Mouse (Mus musculus): ENCODE results near the gene Stac3. TPM values are rescaled to one million over a fixed set of nuclear protein-coding genes. Genes with fewer than 3 reads are reported as not detected.

Stac3 gene
- total RNA-seq (2018; cell fraction: chromatin; rRNA removed), result 10 to 100 TPM in 19 of 26 experiments, 1 to 10 TPM in 7; 2.8 to 52.1 (median 14.7) TPM
- 1 to 10 TPM in 2 of 26 experiments, under 1 TPM in 20, not detected in 4; 0.05 to 1.7 (median 0.33) TPM for total RNA-seq (2018; cell fraction: cytosol; rRNA removed)
- 10 to 100 TPM in 5 of 26 experiments, 1 to 10 TPM in 20, under 1 TPM in 1; 0.72 to 21.7 (median 7.4) TPM for total RNA-seq (2018; cell fraction: nucleus; rRNA removed)
- polyA plus RNA-seq (2018), result 0.09 to 0.59 TPM in 2 of 3 replicates, not detected in the other

DNA sequence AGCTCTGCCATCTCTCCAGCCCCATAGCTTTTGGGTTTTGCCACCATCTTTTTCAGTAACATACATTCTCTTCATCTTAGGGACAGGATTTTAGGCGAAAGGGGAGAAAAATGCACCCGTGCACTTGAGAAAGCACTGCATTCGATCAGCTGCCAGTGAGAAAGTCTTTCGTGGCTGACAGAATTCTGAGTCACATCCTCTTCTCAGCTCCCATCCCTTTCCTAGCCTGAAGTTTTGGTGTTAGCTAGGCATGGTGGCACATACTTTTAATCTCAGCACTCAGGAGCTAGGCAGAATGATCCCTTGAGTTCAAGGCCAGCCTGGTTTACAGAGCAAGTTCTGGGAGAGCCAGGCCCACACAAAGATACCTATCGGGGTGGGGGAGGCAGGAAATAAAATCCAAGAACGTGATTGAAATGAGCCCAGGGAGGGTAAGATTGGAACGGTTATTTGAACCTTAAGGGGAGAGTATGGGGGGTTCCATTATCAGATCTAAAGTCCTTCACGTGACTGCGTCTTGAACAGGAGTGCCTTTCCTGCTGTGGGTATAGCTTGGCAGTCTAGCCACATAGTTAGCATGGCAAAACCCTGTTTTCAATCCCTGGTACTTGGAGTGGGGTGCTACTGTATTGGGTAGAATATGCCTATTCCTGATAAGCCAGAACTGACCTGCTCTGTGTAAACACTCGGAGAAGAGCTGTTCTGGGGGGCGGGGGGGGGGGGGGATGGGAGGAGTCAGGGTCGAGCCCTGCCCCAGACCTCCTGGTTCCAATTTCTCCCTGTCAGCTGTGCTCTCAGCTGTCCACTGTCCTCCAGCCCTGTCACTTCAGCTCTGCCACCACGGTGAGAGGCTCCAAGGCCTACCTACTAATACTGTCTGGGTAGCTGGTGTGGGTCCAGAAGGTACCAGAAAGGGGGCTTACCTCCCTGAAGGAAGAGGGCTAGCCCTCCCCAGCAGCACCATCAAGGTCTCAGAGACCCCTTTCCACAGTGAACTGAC lies at the start of gene Stac3:
Gene Stac3 (plus strand): TSS at position 793 of the 1,000 bp plus-strand sequence.
- no peak within 1 kb of the TSS for H3K4me3 ChIP-seq (ENCODE audit: inconsistent target)
- 87% methylated on average over 13 of the region's 13 CpGs for WGBS (ENCODE audit: missing documents)

DNA sequence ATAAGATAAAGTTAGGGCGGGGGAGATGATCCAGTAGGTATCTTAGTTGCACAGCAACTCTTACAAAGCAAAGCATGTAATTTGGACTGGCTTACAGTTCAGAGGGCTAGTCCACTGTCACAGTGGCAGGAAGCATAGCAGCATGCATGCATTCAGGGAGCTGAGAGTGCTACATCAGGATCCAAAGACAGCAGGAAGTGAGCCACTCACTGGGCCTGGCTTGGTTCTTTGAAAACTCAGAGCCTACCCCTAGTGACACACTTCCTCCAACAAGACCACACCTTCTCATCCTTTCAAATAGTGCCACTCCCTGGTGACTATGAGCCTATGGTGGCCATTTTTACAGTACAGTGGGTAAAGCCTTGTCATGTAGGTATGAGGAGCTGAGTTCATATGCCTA lies 47.8 kb upstream of the Stac3 start:
- 100% methylated on average over 1 of the region's 1 CpGs for WGBS (ENCODE audit: missing documents)
- Histone ChIP-seq H3K27ac (no peak overlapping the region), H3K79me2 (ENCODE audit: inconsistent target) (no peaks in the 10 kb centered on the region), H3K36me3 (ENCODE audit: inconsistent target) (peaks cover 53% of the 10 kb centered on the region), H3K4me3 (ENCODE audit: inconsistent target) (no peak overlapping the region)

More for the DNA sequence above, at the start of gene Stac3:
- no peak within 1 kb of the TSS for H3K27ac ChIP-seq
- peaks cover 27% of the 10 kb centered on the region for H3K36me3 ChIP-seq (ENCODE audit: inconsistent target)
- no peaks in the 10 kb centered on the region for H3K79me2 ChIP-seq (ENCODE audit: inconsistent target)

DNA sequence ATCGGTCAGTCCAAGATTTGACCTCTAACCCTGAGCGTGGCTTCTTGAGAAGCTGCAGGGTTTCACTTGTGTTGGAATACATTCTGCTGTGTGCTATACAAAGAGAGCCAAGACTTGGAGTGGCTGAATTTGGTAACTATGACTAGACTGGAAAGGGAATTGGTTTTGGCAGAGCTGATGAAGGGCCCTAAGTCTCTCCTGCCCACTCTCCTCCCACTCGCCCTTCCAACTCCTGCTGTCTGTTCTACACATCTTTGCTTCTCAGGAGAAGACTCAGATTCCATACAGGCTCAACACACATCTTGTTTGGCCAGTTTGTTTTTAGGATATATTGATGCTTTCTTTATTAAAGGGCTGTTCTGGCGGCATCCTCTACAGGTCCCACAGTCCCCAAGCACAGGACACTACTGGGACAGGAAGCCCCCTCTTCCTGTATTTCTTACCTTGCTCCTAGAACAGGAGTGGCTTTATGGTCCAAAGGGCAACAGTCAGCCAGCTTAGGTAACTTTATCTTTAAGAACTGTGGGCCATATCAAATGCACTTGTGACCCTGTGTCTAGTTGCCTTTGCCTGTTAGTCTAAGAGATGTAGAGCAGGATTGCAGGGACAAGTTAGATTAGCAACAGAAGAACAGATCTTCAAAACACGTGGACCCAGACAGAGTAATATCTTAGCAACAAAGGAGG lies 38.9 kb upstream of the Stac3 start:
- H3K79me2 ChIP-seq (ENCODE audit: inconsistent target), result no peaks in the 10 kb centered on the region
- no peak overlapping the region for H3K27ac ChIP-seq
- peaks cover 80% of the 10 kb centered on the region for H3K36me3 ChIP-seq (ENCODE audit: inconsistent target)
- 98% methylated on average over 5 of the region's 5 CpGs for WGBS (ENCODE audit: missing documents)
- H3K4me3 ChIP-seq (ENCODE audit: inconsistent target), result no peak overlapping the region

GRCm38 (mm10) chr10:127471281-127471988 lies 30.1 kb upstream of the Stac3 start:
- Histone ChIP-seq H3K27ac (no peak overlapping the region), H3K79me2 (ENCODE audit: inconsistent target) (no peaks in the 10 kb centered on the region), H3K4me3 (ENCODE audit: inconsistent target) (no peak overlapping the region), H3K36me3 (ENCODE audit: inconsistent target) (peaks cover 34% of the 10 kb centered on the region)
- 6% methylated on average over 15 of the region's 15 CpGs for WGBS (ENCODE audit: missing documents)

- Histone ChIP-seq H3K27ac (no peak overlapping the region), H3K79me2 (ENCODE audit: inconsistent target) (no peaks in the 10 kb centered on the region), H3K4me3 (ENCODE audit: inconsistent target) (no peak overlapping the region), H3K36me3 (ENCODE audit: inconsistent target) (peaks cover 46% of the 10 kb centered on the region)
- 46% methylated on average over 9 of the region's 9 CpGs for WGBS (ENCODE audit: missing documents)
Measured at GRCm38 (mm10) chr10:127472722-127473121, 28.8 kb upstream of the Stac3 start.

- no peak overlapping the region for H3K4me3 ChIP-seq (ENCODE audit: inconsistent target)
- peaks cover 42% of the 10 kb centered on the region for H3K36me3 ChIP-seq (ENCODE audit: inconsistent target)
- H3K79me2 ChIP-seq (ENCODE audit: inconsistent target), result no peaks in the 10 kb centered on the region
- no peak overlapping the region for H3K27ac ChIP-seq
- WGBS (ENCODE audit: missing documents), result 97% methylated on average over 4 of the region's 4 CpGs
Measured at GRCm38 (mm10) chr10:127475175-127475574, 26.3 kb upstream of the Stac3 start.

GRCm38 (mm10) chr10:127476541-127476940 lies 24.9 kb upstream of the Stac3 start:
- H3K4me3 ChIP-seq (ENCODE audit: inconsistent target), result no peak overlapping the region
- peaks cover 42% of the 10 kb centered on the region for H3K36me3 ChIP-seq (ENCODE audit: inconsistent target)
- 97% methylated on average over 3 of the region's 3 CpGs for WGBS (ENCODE audit: missing documents)
- H3K79me2 ChIP-seq (ENCODE audit: inconsistent target), result no peaks in the 10 kb centered on the region
- H3K27ac ChIP-seq, result no peak overlapping the region

GRCm38 (mm10) chr10:127477301-127477700 lies 24.2 kb upstream of the Stac3 start:
- Histone ChIP-seq H3K36me3 (ENCODE audit: inconsistent target) (peaks cover 42% of the 10 kb centered on the region), H3K79me2 (ENCODE audit: inconsistent target) (no peaks in the 10 kb centered on the region), H3K4me3 (ENCODE audit: inconsistent target) (no peak overlapping the region), H3K27ac (no peak overlapping the region)
- WGBS (ENCODE audit: missing documents), result 93% methylated on average over 7 of the region's 7 CpGs

GRCm38 (mm10) chr10:127479131-127479530 lies 22.4 kb upstream of the Stac3 start:
- Histone ChIP-seq H3K4me3 (ENCODE audit: inconsistent target) (no peak overlapping the region), H3K27ac (no peak overlapping the region), H3K79me2 (ENCODE audit: inconsistent target) (no peaks in the 10 kb centered on the region), H3K36me3 (ENCODE audit: inconsistent target) (peaks cover 34% of the 10 kb centered on the region; the same call in 1 of the 2 replicates)
- 82% methylated on average over 3 of the region's 4 CpGs for WGBS (ENCODE audit: missing documents)

DNA sequence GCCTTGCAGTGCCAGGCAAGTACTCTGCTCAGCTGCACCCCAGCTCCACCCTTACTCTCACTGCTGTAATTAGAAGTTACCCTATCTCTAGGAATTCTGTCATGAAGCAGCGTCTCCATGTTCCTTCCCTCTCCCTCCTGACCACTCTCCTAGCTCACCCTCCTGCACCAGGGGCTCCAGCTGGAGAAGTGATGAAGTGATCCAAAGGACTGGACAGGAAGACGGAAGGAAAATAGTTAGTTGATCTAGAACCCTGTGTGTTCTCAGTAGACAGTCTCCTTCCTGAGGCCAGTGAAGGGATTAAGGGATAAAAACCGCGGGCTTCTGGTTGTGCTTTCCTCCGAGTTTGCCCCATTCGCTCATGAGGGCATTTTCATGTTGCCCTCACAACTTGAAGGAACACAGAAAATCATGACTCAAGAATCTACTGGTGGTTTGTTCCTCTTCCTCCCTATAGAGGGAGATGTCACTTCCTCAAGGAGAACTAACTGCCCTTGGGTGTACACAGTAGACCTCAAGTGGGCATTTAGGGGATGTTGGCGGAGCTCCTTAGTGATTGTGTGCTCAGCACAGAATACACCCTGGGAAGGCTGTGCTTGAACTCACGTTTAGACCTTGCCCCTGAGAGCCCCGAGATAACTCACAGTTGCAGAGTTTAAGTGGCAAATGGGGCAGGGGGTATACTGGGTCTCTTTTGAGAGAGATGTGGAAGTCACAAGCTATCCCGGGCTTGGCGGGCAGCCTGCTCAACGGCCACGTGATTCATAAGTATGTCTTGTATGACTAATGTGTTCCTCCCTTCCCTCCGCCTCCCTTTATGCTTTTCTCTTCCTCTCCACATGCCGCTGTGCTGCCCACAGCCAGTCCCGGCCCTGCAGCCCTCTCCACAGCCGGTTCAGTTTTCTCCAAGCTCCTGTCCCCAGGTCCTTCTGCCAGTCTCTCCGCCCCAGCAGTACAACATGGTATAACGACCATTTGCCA lies 20.4 kb upstream of the Stac3 start:
- H3K4me3 ChIP-seq (ENCODE audit: inconsistent target), result peak overlapping the region; percentile 12
- peak overlapping the region; percentile 95 for H3K27ac ChIP-seq
- H3K36me3 ChIP-seq (ENCODE audit: inconsistent target), result peaks cover 33% of the 10 kb centered on the region; the same call in 1 of the 2 replicates
- H3K79me2 ChIP-seq (ENCODE audit: inconsistent target), result no peaks in the 10 kb centered on the region
- 10% methylated on average over 19 of the region's 19 CpGs for WGBS (ENCODE audit: missing documents)

DNA sequence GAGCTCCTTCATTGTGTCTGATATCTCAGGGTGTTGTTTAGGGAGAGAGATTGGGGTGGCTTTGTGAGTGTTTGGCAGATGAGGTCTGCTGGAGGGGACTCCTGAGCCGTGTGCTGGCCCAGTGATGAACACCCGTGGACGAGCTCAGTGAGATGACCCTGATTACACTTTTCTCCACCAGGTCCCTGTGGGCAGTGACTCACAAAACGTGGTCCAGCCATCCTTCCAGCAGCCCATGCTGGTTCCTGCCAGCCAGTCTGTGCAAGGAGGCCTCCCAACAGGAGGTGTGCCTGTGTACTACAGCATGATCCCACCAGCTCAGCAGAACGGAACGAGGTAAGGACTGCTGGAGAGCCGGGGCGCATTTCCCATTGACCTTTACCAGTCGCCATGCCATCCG lies 16.3 kb upstream of the Stac3 start:
- Histone ChIP-seq H3K27ac (peak overlapping the region; percentile 31), H3K36me3 (ENCODE audit: inconsistent target) (peaks cover 48% of the 10 kb centered on the region), H3K4me3 (ENCODE audit: inconsistent target) (no peak overlapping the region), H3K79me2 (ENCODE audit: inconsistent target) (no peaks in the 10 kb centered on the region)
- WGBS (ENCODE audit: missing documents), result 63% methylated on average over 10 of the region's 10 CpGs

- WGBS (ENCODE audit: missing documents), result 89% methylated on average over 7 of the region's 7 CpGs
- H3K36me3 ChIP-seq (ENCODE audit: inconsistent target), result peaks cover 79% of the 10 kb centered on the region
- H3K27ac ChIP-seq, result no peak overlapping the region
- H3K79me2 ChIP-seq (ENCODE audit: inconsistent target), result no peaks in the 10 kb centered on the region
- H3K4me3 ChIP-seq (ENCODE audit: inconsistent target), result no peak overlapping the region
Measured at GRCm38 (mm10) chr10:127488856-127489255, 12.6 kb upstream of the Stac3 start.
